Mouse (Mus musculus) lung, embryonic 16.5 days (tissue): Measurements from ENCODE around the gene Vps39. TPM values are rescaled to one million over a fixed set of nuclear protein-coding genes. Genes with fewer than 3 reads are reported as not detected.

Experiments used
- ATAC-seq: fragments of 200-750 bp; cut with Nextera tagmentation; 2 replicates; pipeline ENCODE4 v1.8.0; 2017; ENCODE audit warnings: low read depth, mild to moderate bottlenecking, moderate library complexity
- H3K27ac ChIP-seq: fragments of 300-500 bp; sonication (generic); 2 replicates; pipeline ENCODE4 v1.5.1; 2014; ENCODE audit warnings: mild to moderate bottlenecking, control low read depth, low read length
- H3K27me3 ChIP-seq: fragments of 300-500 bp; sonication (generic); 2 replicates; pipeline ENCODE4 v1.6.1; 2014; ENCODE audit warnings: low read depth, low read length, mixed read lengths; ENCODE audit not compliant: control insufficient read depth, insufficient read depth
- H3K36me3 ChIP-seq: fragments of 300-500 bp; sonication (generic); 2 replicates; pipeline ENCODE4 v1.6.1; 2014; ENCODE audit warnings: low read length; ENCODE audit not compliant: control insufficient read depth, insufficient read depth
- H3K4me1 ChIP-seq: fragments of 300-500 bp; sonication (generic); replicated peaks from 2 replicates; pipeline ENCODE4 v1.6.1; 2014; ENCODE audit warnings: low read length, mixed read lengths; ENCODE audit not compliant: control insufficient read depth, insufficient read depth
- H3K4me2 ChIP-seq: fragments of 300-500 bp; sonication (generic); 2 replicates; pipeline ENCODE4 v1.6.1; 2014; ENCODE audit warnings: low read depth, low read length, control low read depth
- H3K4me3 ChIP-seq: fragments of 300-500 bp; sonication (generic); 2 replicates; pipeline ENCODE4 v1.5.1; 2014; ENCODE audit warnings: mild to moderate bottlenecking, low read length, control low read depth
- H3K9ac ChIP-seq: fragments of 300-500 bp; sonication (generic); 2 replicates; pipeline ENCODE4 v1.6.1; 2014; ENCODE audit warnings: low read length, control low read depth
- H3K9me3 ChIP-seq: fragments of 300-500 bp; sonication (generic); 2 replicates; pipeline ENCODE4 v1.6.1; 2016; ENCODE audit warnings: low read length; ENCODE audit not compliant: control insufficient read depth
- WGBS: fragments of 180-500 bp; shearing (Covaris S2); extraction: QIAGEN DNeasy Blood & Tissue Kit; methylation state at CpG from one replicate; pipeline ENCODE4 v1.1.7; 2014; 5-methylcytosine and 5-hydroxymethylcytosine counted together
- polyA plus RNA-seq: library from polyadenylated mRNA; unstranded; fragments of >200 nt; fragmentation: Nextera tagmentation; extraction: Ambion mirVana; gene quantifications from 2 replicates; pipeline ENCODE4 v1.2.1, GENCODE M21; 2015

Gene Vps39
- polyA plus RNA-seq, 1 experiment from 2014 or later = 21.7 TPM

DNA sequence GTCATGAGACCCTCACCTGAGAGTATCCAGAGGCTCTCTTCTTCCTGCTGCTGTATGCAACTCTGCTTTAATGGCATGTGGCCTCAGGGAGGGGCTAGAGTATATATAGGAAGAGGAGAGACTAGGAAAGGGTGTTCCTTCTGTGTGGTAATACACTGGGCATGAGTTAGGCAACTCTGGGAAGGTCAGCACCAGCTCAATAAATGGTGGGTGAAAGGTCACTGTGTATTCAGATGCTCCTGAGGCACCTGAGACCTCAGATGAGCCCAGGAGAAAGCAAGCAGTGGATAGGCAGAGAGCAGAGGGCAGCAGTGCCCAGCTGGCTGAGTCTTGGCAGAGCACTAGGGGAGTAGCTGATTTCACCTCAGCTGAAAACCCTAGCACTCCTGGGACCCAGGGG is 68.2 kb downstream of the Vps39 start:
- no peak for ATAC-seq
- Histone ChIP-seq H3K4me3 (no peak overlapping the region), H3K4me1 (no peaks in the 10 kb centered on the region; the same call in 1 of the 2 replicates), H3K27me3 (no peaks in the 10 kb centered on the region), H3K4me2 (no peak overlapping the region), H3K9ac (no peak overlapping the region), H3K36me3 (no peaks in the 10 kb centered on the region), H3K27ac (no peak overlapping the region), H3K9me3 (no peaks in the 10 kb centered on the region)

DNA sequence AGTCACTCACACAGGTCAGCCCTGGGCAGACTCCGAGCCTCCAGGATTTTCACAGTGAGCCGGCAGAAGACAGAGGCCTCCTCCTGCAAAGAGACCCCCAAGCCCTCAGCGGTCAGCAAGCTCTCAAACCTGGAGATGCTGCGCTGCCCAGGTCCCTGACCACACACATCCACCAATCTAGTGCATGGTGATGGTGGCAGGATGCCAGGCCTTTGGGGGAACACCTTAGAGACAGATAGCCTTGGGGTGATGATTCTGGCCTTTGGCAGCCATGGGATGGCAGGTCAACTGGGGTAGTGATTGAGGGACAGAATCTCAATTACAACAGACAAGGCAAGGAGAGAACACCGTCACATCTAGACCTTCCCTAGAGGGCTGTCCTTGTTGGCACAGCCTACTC is 68.8 kb downstream of the Vps39 start:
- no peaks in the 10 kb centered on the region; the same call in 1 of the 2 replicates for H3K4me1 ChIP-seq
- no peak overlapping the region for H3K9ac ChIP-seq
- no peak overlapping the region for H3K27ac ChIP-seq
- no peaks in the 10 kb centered on the region for H3K36me3 ChIP-seq
- ATAC-seq = no peak
- no peaks in the 10 kb centered on the region for H3K9me3 ChIP-seq
- no peak overlapping the region for H3K4me2 ChIP-seq
- WGBS = 75% methylated on average over 5 of the region's 5 CpGs
- H3K27me3 ChIP-seq = no peaks in the 10 kb centered on the region
- H3K4me3 ChIP-seq = no peak overlapping the region

DNA sequence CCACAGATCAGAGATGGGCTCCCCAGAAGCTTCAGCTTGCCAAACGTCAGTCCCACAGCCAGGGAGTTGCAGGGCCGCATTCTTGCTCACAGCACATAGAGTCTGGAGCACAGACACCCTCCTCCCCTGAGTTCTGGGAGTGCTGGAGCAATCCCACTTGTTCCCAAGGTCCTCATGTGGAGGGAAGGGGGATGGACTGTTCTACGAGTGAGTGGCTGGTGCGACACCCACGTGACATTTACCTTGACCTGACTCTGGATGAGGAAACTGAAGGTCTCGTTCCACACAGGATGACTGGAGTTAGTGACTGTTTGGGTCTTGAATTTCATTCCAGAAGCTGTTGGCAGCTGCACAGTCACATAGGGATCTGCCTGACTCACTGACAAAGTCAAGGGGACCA is 69.4 kb downstream of the Vps39 start:
- Histone ChIP-seq H3K27me3 (no peaks in the 10 kb centered on the region), H3K4me1 (no peaks in the 10 kb centered on the region; the same call in 1 of the 2 replicates), H3K4me2 (no peak overlapping the region), H3K9ac (no peak overlapping the region), H3K36me3 (no peaks in the 10 kb centered on the region), H3K27ac (no peak overlapping the region), H3K9me3 (no peaks in the 10 kb centered on the region), H3K4me3 (no peak overlapping the region)
- ATAC-seq = no peak
- WGBS = 28% methylated on average over 6 of the region's 6 CpGs

DNA sequence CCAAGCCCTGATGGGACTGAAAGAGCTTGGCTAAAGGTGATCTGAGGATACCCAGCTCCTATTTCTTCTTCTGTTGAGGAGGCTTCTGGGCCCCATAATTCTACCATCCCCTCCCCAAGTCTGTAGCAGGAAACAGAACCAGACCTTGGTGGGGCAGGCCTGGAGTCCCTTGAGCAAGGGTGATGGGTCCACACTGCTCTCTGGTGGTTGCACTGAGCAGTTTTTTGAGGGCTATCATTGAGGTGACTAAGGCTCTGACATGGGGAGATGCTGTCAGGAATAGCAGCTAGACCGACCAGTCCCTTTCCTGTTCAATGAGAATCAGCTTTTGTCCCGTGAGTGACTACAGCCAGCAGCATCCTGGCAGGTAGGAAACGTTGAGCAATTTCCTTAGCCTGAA is 71.7 kb downstream of the Vps39 start:
- H3K9me3 ChIP-seq = no peaks in the 10 kb centered on the region
- no peaks in the 10 kb centered on the region; the same call in 1 of the 2 replicates for H3K4me1 ChIP-seq
- WGBS = 45% methylated on average over 3 of the region's 3 CpGs
- no peak overlapping the region for H3K27ac ChIP-seq
- H3K27me3 ChIP-seq = no peaks in the 10 kb centered on the region
- H3K36me3 ChIP-seq = no peaks in the 10 kb centered on the region
- no peak for ATAC-seq
- no peak overlapping the region for H3K9ac ChIP-seq
- H3K4me3 ChIP-seq = no peak overlapping the region
- no peak overlapping the region for H3K4me2 ChIP-seq

- no peaks in the 10 kb centered on the region for H3K9me3 ChIP-seq
- H3K9ac ChIP-seq = no peak overlapping the region
- H3K36me3 ChIP-seq = no peaks in the 10 kb centered on the region
- no peak overlapping the region for H3K4me3 ChIP-seq
- H3K27me3 ChIP-seq = no peaks in the 10 kb centered on the region
- no peaks in the 10 kb centered on the region; the same call in 1 of the 2 replicates for H3K4me1 ChIP-seq
- ATAC-seq = 0 out of 2 replicates have a peak, but pooled peaks have one; percentile 12
- no peak overlapping the region for H3K4me2 ChIP-seq
- 13% methylated on average over 8 of the region's 8 CpGs for WGBS
- no peak overlapping the region for H3K27ac ChIP-seq
Observed at GRCm38 (mm10) chr2:120279961-120280360, 73.0 kb downstream of the Vps39 start.

- Histone ChIP-seq H3K27ac (no peak overlapping the region), H3K4me2 (no peak overlapping the region), H3K4me3 (no peak overlapping the region), H3K9me3 (no peaks in the 10 kb centered on the region), H3K9ac (no peak overlapping the region), H3K4me1 (no peaks in the 10 kb centered on the region), H3K27me3 (no peaks in the 10 kb centered on the region), H3K36me3 (no peaks in the 10 kb centered on the region)
- ATAC-seq = no peak
- WGBS = 82% methylated on average over 4 of the region's 4 CpGs
Observed at GRCm38 (mm10) chr2:120276951-120277350, 76.0 kb downstream of the Vps39 start.

- Histone ChIP-seq H3K4me3 (0 out of 2 replicates have a peak overlapping the region, but pooled peaks have one; percentile 17), H3K4me1 (0 out of 2 replicates have a peak, but pooled peaks cover 2% of the 10 kb centered on the region), H3K27ac (no peak overlapping the region), H3K36me3 (no peaks in the 10 kb centered on the region), H3K9me3 (no peaks in the 10 kb centered on the region), H3K4me2 (peak overlapping the region; percentile 40), H3K9ac (no peak overlapping the region), H3K27me3 (no peaks in the 10 kb centered on the region)
- under 1% methylated on average over 9 of the region's 9 CpGs for WGBS
- ATAC-seq = peak; percentile 57
Observed at GRCm38 (mm10) chr2:120268635-120269034, 84.3 kb downstream of the Vps39 start.

Other genes starting within 250 kb of the Vps39 start
- 92.8 and 94.7 TPM in 2 replicates for gene Ehd4, start 198.5 kb downstream of the Vps39 start, polyA plus RNA-seq
- 0.08 and 0.20 TPM in 2 replicates for gene Pla2g4e, start 107.8 kb downstream of the Vps39 start, polyA plus RNA-seq
- not detected in 2 replicates for gene Pla2g4d, start 63.9 kb downstream of the Vps39 start, polyA plus RNA-seq
- gene Pla2g4f, start 39.0 kb downstream of the Vps39 start, polyA plus RNA-seq = 1.1 and 1.9 TPM in 2 replicates
- 9.1 and 9.9 TPM in 2 replicates for gene Ganc, start 50.8 kb upstream of the Vps39 start, polyA plus RNA-seq
- 10.1 and 10.2 TPM in 2 replicates for gene Tmem87a, start 51.0 kb upstream of the Vps39 start, polyA plus RNA-seq
- 0.94 and 1.1 TPM in 2 replicates for gene Capn3, start 102.9 kb upstream of the Vps39 start, polyA plus RNA-seq
- gene Zfp106, start 210.7 kb upstream of the Vps39 start, polyA plus RNA-seq = 37.4 and 45.1 TPM in 2 replicates
- 57.2 and 59.6 TPM in 2 replicates for gene Snap23, start 214.5 kb upstream of the Vps39 start, polyA plus RNA-seq